Mouse (Mus musculus) lung, postnatal 0 days (tissue): Measurements from ENCODE around the gene Dach1.
A peak's percentile ranks its signal among the peaks of the same experiment; 100 is the strongest.

Source experiments
- CTCF ChIP-seq: IDR thresholded peaks from 2 replicates; pipeline ENCODE4 v1.5.1; 2016; ENCODE audit warnings: antibody characterized with exemption, mild to moderate bottlenecking
- EP300 ChIP-seq: IDR thresholded peaks from 2 replicates; pipeline ENCODE4 v1.6.1; 2016; ENCODE audit warnings: antibody characterized with exemption, mild to moderate bottlenecking, control low read depth

DNA sequence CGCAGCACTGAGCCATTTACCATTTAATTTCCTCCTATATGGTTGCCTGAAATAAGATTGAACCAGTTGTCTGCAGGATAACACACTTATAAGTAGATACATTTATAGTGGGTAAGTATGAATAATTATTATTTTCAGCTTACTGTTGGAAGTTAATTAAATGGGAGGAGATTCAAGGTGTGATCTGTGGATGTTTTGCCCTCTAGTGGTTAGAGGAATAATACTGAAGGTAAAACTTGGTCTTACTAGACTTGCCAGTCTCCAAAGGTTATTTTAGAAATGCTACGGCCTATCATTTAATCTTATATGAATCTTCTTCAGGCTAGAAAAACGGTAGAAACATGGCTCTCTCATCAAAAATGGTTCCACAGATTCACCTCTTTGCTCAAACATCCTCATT is 339.7 kb downstream of the Dach1 start:
- TF ChIP-seq CTCF = peak; percentile 27
- TF ChIP-seq EP300 = no peak
